Mouse (Mus musculus): ENCODE results near the gene Them7. TPM values are rescaled to one million over a fixed set of nuclear protein-coding genes. Genes with fewer than 3 reads are reported as not detected.

The Them7 gene
- total and polyA plus RNA-seq, 2 experiments from 2014 or later = 0.59 TPM; not detected in 1

- H3K9me3 ChIP-seq (replicated peaks; ENCODE audit: control insufficient read depth, low read length) = no peaks in the 10 kb centered on the region
- 4% methylated on average over 7 of the region's 7 CpGs for WGBS
- ATAC-seq (ENCODE audit: insufficient read depth, low read depth) (no peak), DNase-seq (ENCODE audit: low spot score) (no peak)
- no peaks in the 10 kb centered on the region for H3K27me3 ChIP-seq (ENCODE audit: control insufficient read depth, insufficient read depth, low read length)
- H3K4me3 ChIP-seq (ENCODE audit: low read depth, low read length) = no peak overlapping the region
- H3K36me3 ChIP-seq (replicated peaks; ENCODE audit: control insufficient read depth, insufficient read depth, low read length) = no peaks in the 10 kb centered on the region
- no peak overlapping the region for H3K4me2 ChIP-seq (ENCODE audit: low read depth, low read length)
- no peak overlapping the region for H3K9ac ChIP-seq (replicated peaks; ENCODE audit: low read depth, low read length)
- no peak for TF ChIP-seq CTCF (IDR thresholded peaks at IDR 0.05; ENCODE audit: low read depth)
- TF ChIP-seq EP300 (IDR thresholded peaks at IDR 0.05; ENCODE audit: low read depth) = no peak
- no peak overlapping the region for H3K27ac ChIP-seq (ENCODE audit: low read depth)
- 0 out of 2 replicates have a peak, but pooled peaks cover 5% of the 10 kb centered on the region for H3K4me1 ChIP-seq (ENCODE audit: control insufficient read depth, insufficient read depth)
Observed at GRCm38 (mm10) chr2:105311991-105312390, 87.9 kb downstream of the Them7 start.

DNA sequence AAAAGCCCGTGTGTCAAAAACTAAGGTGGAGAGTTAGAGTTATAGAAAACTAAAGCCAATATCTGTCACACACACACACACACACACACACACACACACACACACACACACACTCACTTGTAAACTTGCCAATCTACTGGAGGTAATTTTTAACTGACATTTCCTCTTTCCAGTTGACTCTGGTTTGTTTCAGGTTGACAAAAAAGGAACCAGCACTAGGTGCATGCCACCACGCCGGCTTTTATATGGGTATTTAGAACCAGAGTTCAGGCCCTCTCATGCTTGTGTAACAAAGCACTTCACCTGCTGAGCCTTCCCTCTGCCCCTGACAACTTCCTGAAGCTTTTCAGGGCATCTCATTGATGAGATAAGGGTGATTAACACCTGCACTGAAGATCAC lies 89.0 kb downstream of the Them7 start:
- no peak overlapping the region for H3K4me2 ChIP-seq (ENCODE audit: low read depth, low read length)
- no peak for DNase-seq (ENCODE audit: low spot score)
- no peaks in the 10 kb centered on the region for H3K36me3 ChIP-seq (replicated peaks; ENCODE audit: control insufficient read depth, insufficient read depth, low read length)
- no peaks in the 10 kb centered on the region for H3K27me3 ChIP-seq (ENCODE audit: control insufficient read depth, insufficient read depth, low read length)
- H3K9ac ChIP-seq (replicated peaks; ENCODE audit: low read depth, low read length) = no peak overlapping the region
- no peak overlapping the region for H3K4me3 ChIP-seq (ENCODE audit: low read depth, low read length)
- 43% methylated on average over 3 of the region's 3 CpGs for WGBS
- TF ChIP-seq CTCF (IDR thresholded peaks at IDR 0.05; ENCODE audit: low read depth) = no peak
- no peak for TF ChIP-seq EP300 (IDR thresholded peaks at IDR 0.05; ENCODE audit: low read depth)
- no peak for ATAC-seq (ENCODE audit: insufficient read depth, low read depth)
- no peak overlapping the region for H3K27ac ChIP-seq (ENCODE audit: low read depth)
- H3K9me3 ChIP-seq (replicated peaks; ENCODE audit: control insufficient read depth, low read length) = no peaks in the 10 kb centered on the region
- H3K4me1 ChIP-seq (ENCODE audit: control insufficient read depth, insufficient read depth) = 0 out of 2 replicates have a peak, but pooled peaks cover 5% of the 10 kb centered on the region

DNA sequence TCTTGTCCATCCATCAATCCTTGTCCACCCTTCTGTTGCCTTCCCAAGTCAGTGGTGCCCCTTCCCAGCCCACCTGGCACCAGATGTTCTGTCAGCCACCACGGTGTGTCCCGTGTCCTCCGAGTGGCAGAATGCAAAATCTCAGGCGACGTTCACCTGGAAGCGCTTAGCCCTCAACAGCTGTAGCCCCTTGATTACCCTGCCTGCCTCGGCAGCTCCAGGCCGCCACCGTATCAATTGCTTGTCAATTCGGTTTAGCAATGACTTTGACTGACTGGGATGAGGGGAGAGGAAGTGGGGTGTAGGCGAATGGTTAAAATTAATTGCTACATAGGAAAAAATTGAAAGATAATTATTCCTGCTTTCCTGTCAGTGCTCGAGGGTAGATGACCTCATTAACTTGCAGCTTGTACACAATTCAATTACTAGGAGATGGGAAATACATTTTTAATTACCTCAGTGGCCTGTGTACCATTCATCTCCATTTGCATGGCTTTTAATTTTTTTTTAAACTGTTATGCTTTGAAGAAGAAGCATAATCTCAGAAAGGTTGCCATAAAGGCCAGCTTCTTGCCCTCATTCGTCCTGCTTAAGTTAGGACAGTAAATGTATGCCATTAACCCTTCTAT lies 93.5 kb downstream of the Them7 start:
- Histone ChIP-seq H3K4me3 (ENCODE audit: low read depth, low read length) (no peak overlapping the region), H3K9ac (replicated peaks; ENCODE audit: low read depth, low read length) (no peak overlapping the region), H3K27me3 (ENCODE audit: control insufficient read depth, insufficient read depth, low read length) (no peaks in the 10 kb centered on the region), H3K4me1 (ENCODE audit: control insufficient read depth, insufficient read depth) (no peaks in the 10 kb centered on the region), H3K27ac (ENCODE audit: low read depth) (no peak overlapping the region), H3K9me3 (replicated peaks; ENCODE audit: control insufficient read depth, low read length) (no peaks in the 10 kb centered on the region), H3K36me3 (replicated peaks; ENCODE audit: control insufficient read depth, insufficient read depth, low read length) (no peaks in the 10 kb centered on the region), H3K4me2 (ENCODE audit: low read depth, low read length) (no peak overlapping the region)
- 70% methylated on average over 13 of the region's 13 CpGs for WGBS
- ATAC-seq (ENCODE audit: insufficient read depth, low read depth) = no peak
- no peak for TF ChIP-seq EP300 (IDR thresholded peaks at IDR 0.05; ENCODE audit: low read depth)
- no peak for TF ChIP-seq CTCF (IDR thresholded peaks at IDR 0.05; ENCODE audit: low read depth)
- DNase-seq (ENCODE audit: low spot score) = no peak

DNA sequence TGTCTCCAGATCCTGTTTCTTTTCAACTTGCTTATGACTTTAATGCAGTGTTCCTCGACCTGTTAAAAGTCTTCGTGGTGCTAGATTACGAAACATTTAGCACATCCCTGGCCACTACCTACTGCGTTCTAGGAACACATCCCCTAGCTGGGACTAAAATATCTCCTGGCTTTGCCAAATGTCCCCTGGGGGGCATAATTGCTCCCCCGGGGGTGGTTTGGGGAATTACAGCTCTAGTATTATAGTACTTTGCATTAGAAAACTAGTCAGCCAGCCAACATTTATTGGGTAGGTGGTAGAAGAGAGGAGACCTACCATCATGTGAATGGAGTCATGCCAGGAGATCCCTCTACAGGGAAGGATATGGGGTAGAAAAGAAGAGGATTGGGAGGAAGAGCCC lies 101.9 kb downstream of the Them7 start:
- 70% methylated on average over 5 of the region's 5 CpGs for WGBS
- ATAC-seq (ENCODE audit: insufficient read depth, low read depth) = no peak

GRCm38 (mm10) chr2:105330024-105330423 lies 105.9 kb downstream of the Them7 start:
- Histone ChIP-seq H3K27ac (ENCODE audit: low read depth) (no peak overlapping the region), H3K27me3 (ENCODE audit: control insufficient read depth, insufficient read depth, low read length) (no peaks in the 10 kb centered on the region), H3K4me2 (ENCODE audit: low read depth, low read length) (no peak overlapping the region), H3K9me3 (replicated peaks; ENCODE audit: control insufficient read depth, low read length) (no peaks in the 10 kb centered on the region), H3K4me1 (ENCODE audit: control insufficient read depth, insufficient read depth) (no peaks in the 10 kb centered on the region), H3K36me3 (replicated peaks; ENCODE audit: control insufficient read depth, insufficient read depth, low read length) (no peaks in the 10 kb centered on the region), H3K4me3 (ENCODE audit: low read depth, low read length) (no peak overlapping the region), H3K9ac (replicated peaks; ENCODE audit: low read depth, low read length) (no peak overlapping the region)
- ATAC-seq (ENCODE audit: insufficient read depth, low read depth) (no peak), DNase-seq (ENCODE audit: low spot score) (no peak)
- WGBS = 78% methylated on average over 4 of the region's 4 CpGs
- TF ChIP-seq CTCF (IDR thresholded peaks at IDR 0.05; ENCODE audit: low read depth) = no peak
- TF ChIP-seq EP300 (IDR thresholded peaks at IDR 0.05; ENCODE audit: low read depth) = no peak

More for the DNA sequence above, 101.9 kb downstream of the Them7 start:
- H3K9me3 ChIP-seq (replicated peaks; ENCODE audit: control insufficient read depth, low read length) = no peaks in the 10 kb centered on the region
- H3K4me3 ChIP-seq (ENCODE audit: low read depth, low read length) = no peak overlapping the region
- no peaks in the 10 kb centered on the region for H3K36me3 ChIP-seq (replicated peaks; ENCODE audit: control insufficient read depth, insufficient read depth, low read length)
- H3K27ac ChIP-seq (ENCODE audit: low read depth) = no peak overlapping the region
- H3K4me1 ChIP-seq (ENCODE audit: control insufficient read depth, insufficient read depth) = no peaks in the 10 kb centered on the region
- no peak for TF ChIP-seq EP300 (IDR thresholded peaks at IDR 0.05; ENCODE audit: low read depth)
- no peak for TF ChIP-seq CTCF (IDR thresholded peaks at IDR 0.05; ENCODE audit: low read depth)
- no peak for DNase-seq (ENCODE audit: low spot score)
- no peak overlapping the region for H3K4me2 ChIP-seq (ENCODE audit: low read depth, low read length)
- H3K27me3 ChIP-seq (ENCODE audit: control insufficient read depth, insufficient read depth, low read length) = no peaks in the 10 kb centered on the region
- H3K9ac ChIP-seq (replicated peaks; ENCODE audit: low read depth, low read length) = no peak overlapping the region

- Histone ChIP-seq H3K9me3 (replicated peaks; ENCODE audit: control insufficient read depth, low read length) (no peaks in the 10 kb centered on the region), H3K4me3 (ENCODE audit: low read depth, low read length) (no peak overlapping the region), H3K27ac (ENCODE audit: low read depth) (no peak overlapping the region), H3K36me3 (replicated peaks; ENCODE audit: control insufficient read depth, insufficient read depth, low read length) (no peaks in the 10 kb centered on the region), H3K27me3 (ENCODE audit: control insufficient read depth, insufficient read depth, low read length) (no peaks in the 10 kb centered on the region), H3K4me1 (ENCODE audit: control insufficient read depth, insufficient read depth) (no peaks in the 10 kb centered on the region), H3K4me2 (ENCODE audit: low read depth, low read length) (no peak overlapping the region), H3K9ac (replicated peaks; ENCODE audit: low read depth, low read length) (no peak overlapping the region)
- no peak for DNase-seq (ENCODE audit: low spot score)
- 59% methylated on average over 8 of the region's 8 CpGs for WGBS
- ATAC-seq (ENCODE audit: insufficient read depth, low read depth) = no peak
- no peak for TF ChIP-seq EP300 (IDR thresholded peaks at IDR 0.05; ENCODE audit: low read depth)
- no peak for TF ChIP-seq CTCF (IDR thresholded peaks at IDR 0.05; ENCODE audit: low read depth)
Observed at GRCm38 (mm10) chr2:105333107-105333506, 109.0 kb downstream of the Them7 start.

Data from heart, postnatal 0 days (tissue).